Mouse (Mus musculus) neural tube, embryonic 14.5 days (tissue): ENCODE measurements around the gene Casp9. TPM values are rescaled to one million over a fixed set of nuclear protein-coding genes. Genes with fewer than 3 reads are reported as not detected.
A peak's percentile ranks its signal among the peaks of the same experiment; 100 is the strongest.

ENCODE experiments used
- ATAC-seq: fragments of 200-750 bp; cut with Nextera tagmentation; 2 replicates; pipeline ENCODE4 v1.8.0; 2017; ENCODE audit warnings: low read depth, mild to moderate bottlenecking, moderate TSS enrichment, moderate library complexity
- H3K27ac ChIP-seq: fragments of 300-500 bp; sonication (generic); 2 replicates; pipeline ENCODE4 v1.5.1; 2014; ENCODE audit warnings: low read depth, mild to moderate bottlenecking, control low read depth, low read length, moderate library complexity, mixed read lengths
- H3K27me3 ChIP-seq: fragments of 300-500 bp; sonication (generic); 2 replicates; pipeline ENCODE4 v1.6.1; 2014; ENCODE audit warnings: low read length; ENCODE audit not compliant: control insufficient read depth, insufficient read depth
- H3K36me3 ChIP-seq: fragments of 300-500 bp; sonication (generic); 2 replicates; pipeline ENCODE4 v1.6.1; 2014; ENCODE audit warnings: low read length, mixed read lengths; ENCODE audit not compliant: control insufficient read depth, insufficient read depth
- H3K4me1 ChIP-seq: fragments of 300-500 bp; sonication (generic); 2 replicates; pipeline ENCODE4 v1.6.1; 2014; ENCODE audit warnings: low read length; ENCODE audit not compliant: control insufficient read depth, insufficient read depth
- H3K4me2 ChIP-seq: fragments of 300-500 bp; sonication (generic); 2 replicates; pipeline ENCODE4 v1.6.1; 2014; ENCODE audit warnings: mild to moderate bottlenecking, low read depth, low read length, control low read depth
- H3K4me3 ChIP-seq: fragments of 300-500 bp; sonication (generic); 2 replicates; pipeline ENCODE4 v1.5.1; 2014; ENCODE audit warnings: low read depth, low read length, control low read depth, mixed read lengths
- H3K9ac ChIP-seq: fragments of 300-500 bp; sonication (generic); replicated peaks from 2 replicates; pipeline ENCODE4 v1.6.1; 2014; ENCODE audit warnings: low read depth, mild to moderate bottlenecking, control low read depth, low read length, mixed read lengths
- H3K9me3 ChIP-seq: fragments of 300-500 bp; sonication (generic); 2 replicates; pipeline ENCODE4 v1.6.1; 2016; ENCODE audit warnings: low read length; ENCODE audit not compliant: control insufficient read depth
- WGBS: fragments of 180-500 bp; shearing (Covaris S2); extraction: QIAGEN DNeasy Blood & Tissue Kit; methylation state at CpG from one replicate; pipeline ENCODE4 v1.1.7; 2014; 5-methylcytosine and 5-hydroxymethylcytosine counted together
- polyA plus RNA-seq: library from polyadenylated mRNA; unstranded; fragments of >200 nt; fragmentation: Nextera tagmentation; extraction: Ambion mirVana; gene quantifications from 2 replicates; pipeline ENCODE4 v1.2.1, GENCODE M21; 2014

Gene Casp9
- polyA plus RNA-seq, 1 experiment from 2014 or later: 17.3 TPM

DNA sequence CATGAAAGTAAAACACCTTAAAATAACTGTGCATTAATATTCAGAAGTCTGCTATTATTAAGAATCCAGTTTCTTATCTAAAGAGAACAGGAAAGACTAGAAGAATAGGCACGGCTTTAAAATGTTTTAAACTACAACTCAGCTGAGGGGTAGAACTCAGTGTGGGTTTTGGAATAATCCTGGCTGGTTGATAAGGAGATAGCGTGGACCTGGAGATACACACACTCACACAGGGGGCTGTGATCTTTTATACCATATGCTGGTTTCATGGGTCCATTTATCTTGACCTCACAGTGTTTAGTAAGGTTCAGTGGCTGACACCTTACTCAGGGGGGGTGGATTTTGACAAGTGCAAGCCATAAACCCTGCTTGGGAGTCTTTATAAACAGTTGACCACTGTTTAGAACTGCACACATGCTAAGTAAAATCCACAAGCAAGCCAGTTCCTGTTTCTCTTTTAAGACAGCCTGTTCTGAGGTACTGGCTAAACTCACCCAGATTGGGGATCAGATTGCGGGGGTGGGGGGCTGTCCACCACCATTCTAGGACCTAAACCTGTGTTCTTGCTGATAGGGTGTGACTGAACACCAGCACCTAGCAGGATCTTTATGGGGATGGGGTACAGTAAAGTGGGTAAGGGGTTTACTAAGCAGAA, 3.7 kb upstream of the Casp9 start:
- Histone ChIP-seq H3K9me3 (no peaks in the 10 kb centered on the region), H3K36me3 (peaks cover 5% of the 10 kb centered on the region; the same call in 1 of the 2 replicates), H3K9ac (peak overlapping the region; percentile 88), H3K27me3 (no peaks in the 10 kb centered on the region), H3K4me1 (peaks cover 8% of the 10 kb centered on the region; the same call in 1 of the 2 replicates), H3K27ac (0 out of 2 replicates have a peak overlapping the region, but pooled peaks have one; percentile 62), H3K4me2 (peak overlapping the region; percentile 79), H3K4me3 (peak overlapping the region; percentile 85)
- 57% methylated on average over 3 of the region's 3 CpGs for WGBS
- no peak for ATAC-seq

DNA sequence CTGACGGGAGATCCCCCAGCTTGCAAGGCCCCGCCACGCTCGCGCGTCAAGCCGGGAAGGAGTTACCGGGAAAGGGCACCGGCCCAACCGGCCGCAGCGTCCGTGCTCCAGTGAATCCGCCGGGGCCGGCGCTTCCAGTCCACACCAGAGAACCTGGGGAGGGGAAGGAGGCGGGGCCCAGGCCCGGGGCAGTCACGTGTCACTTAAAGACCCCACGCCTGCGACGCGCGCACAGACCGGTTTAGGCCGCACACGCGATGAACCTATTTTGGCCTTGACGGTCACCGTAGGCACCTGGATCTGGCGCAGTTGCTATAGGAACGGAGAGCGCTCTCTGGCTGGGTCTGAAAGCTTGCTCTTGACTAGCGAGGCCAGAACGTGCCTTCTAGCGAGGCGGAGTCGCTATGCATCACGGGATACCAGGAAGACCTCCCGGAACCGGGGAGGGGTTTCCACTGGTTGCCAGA, 2.9 kb upstream of the Casp9 start, which contains the start of gene Dnajc16:
Dnajc16 (minus strand) TSS at position 408 of the 467 bp plus-strand sequence.
- Histone ChIP-seq H3K9ac (peak within 1 kb of the TSS; percentile 88), H3K4me3 (peak within 1 kb of the TSS; percentile 85), H3K27me3 (no peaks in the 10 kb centered on the region), H3K4me1 (peaks cover 15% of the 10 kb centered on the region; the same call in 1 of the 2 replicates), H3K27ac (peak within 1 kb of the TSS; percentile 69; the same call in 1 of the 2 replicates), H3K36me3 (no peaks in the 10 kb centered on the region; the same call in 1 of the 2 replicates), H3K9me3 (no peaks in the 10 kb centered on the region), H3K4me2 (peak within 1 kb of the TSS; percentile 79)
- peak; percentile 90 for ATAC-seq
- WGBS: under 1% methylated on average over 42 of the region's 42 CpGs

DNA sequence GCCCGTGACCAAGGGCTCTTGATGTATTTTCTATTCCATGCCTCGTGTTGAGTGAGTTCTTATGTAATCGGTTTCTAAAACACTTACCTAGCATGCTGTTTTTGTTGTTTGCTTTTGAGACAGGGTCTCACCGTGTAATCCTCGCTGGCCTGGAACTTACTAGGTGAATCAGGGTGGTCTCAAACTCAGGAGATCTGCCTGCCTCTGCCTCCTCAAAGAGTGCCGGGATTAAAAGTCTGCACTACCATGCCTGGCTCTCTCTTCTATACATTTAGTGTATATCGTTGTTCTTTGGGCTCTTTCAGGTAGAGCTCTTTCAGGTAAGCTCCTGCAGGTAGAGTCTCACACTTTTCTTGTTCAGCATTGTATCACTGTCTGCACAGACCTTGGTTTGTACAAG, 1.9 kb upstream of the Casp9 start:
- Histone ChIP-seq H3K27me3 (no peaks in the 10 kb centered on the region), H3K4me3 (no peak overlapping the region), H3K36me3 (no peaks in the 10 kb centered on the region), H3K9ac (no peak overlapping the region), H3K9me3 (no peaks in the 10 kb centered on the region), H3K4me2 (no peak overlapping the region), H3K4me1 (peaks cover 15% of the 10 kb centered on the region; the same call in 1 of the 2 replicates), H3K27ac (no peak overlapping the region)
- ATAC-seq: no peak
- 92% methylated on average over 7 of the region's 7 CpGs for WGBS

DNA sequence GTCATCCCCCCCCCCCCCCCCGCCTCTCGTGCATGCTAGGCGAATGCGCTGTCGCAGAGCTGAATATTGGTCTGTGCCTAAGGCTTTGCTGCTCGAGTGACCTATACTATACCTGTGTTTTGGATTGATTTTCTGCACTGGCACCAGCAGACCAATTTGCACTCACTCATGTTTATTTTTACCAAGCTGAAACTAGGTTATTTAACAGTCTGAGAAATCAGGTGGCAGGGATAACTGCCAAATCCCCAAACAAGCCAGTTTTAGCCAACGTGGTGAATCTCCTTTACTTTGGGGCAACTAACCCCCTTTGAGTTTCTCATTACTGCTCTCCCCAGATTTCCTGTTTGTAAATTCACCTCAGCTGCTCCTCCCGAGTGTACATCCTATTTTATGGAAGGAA, 1.5 kb upstream of the Casp9 start:
- Histone ChIP-seq H3K9me3 (no peaks in the 10 kb centered on the region), H3K36me3 (no peaks in the 10 kb centered on the region), H3K9ac (no peak overlapping the region), H3K4me3 (no peak overlapping the region), H3K27me3 (no peaks in the 10 kb centered on the region), H3K4me2 (no peak overlapping the region), H3K4me1 (peaks cover 15% of the 10 kb centered on the region; the same call in 1 of the 2 replicates), H3K27ac (no peak overlapping the region)
- ATAC-seq: no peak
- 87% methylated on average over 8 of the region's 8 CpGs for WGBS

DNA sequence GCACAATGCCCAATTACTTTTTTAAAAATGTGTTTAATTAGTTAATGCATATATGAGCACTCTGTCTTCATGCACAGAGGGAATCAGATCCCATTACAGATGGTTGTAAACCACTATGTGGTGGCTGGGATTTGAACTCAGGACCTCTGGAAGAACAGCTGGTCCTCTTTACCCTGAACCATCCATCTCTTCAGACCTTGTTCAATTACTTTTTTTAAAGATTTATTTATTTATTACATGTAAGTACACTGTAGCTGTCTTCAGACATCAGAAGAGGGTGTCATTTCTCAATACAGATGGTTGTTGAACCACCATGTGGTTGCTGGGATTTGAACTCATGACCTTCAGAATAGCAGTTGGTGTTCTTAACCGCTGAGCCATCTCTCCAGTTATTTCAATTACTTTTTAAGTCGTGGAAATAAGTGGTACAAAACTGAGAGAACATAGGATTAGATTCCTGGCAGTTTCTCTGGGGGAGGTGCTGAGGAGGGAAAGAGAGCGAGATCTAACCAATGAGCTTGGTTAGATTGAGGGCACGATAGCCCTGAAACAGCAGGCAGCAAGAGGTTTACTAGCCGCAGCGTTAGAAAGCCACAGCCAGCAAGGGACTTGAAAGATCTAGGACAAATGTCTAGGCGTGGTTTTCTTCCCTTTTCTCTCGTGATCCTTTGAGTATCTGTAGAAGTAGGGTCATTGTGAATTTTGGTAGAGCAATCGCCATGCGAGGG, 694 bp upstream of the Casp9 start:
- Histone ChIP-seq H3K4me3 (peak overlapping the region; percentile 45), H3K4me1 (peaks cover 15% of the 10 kb centered on the region; the same call in 1 of the 2 replicates), H3K27me3 (no peaks in the 10 kb centered on the region), H3K9ac (0 out of 2 replicates have a peak overlapping the region, but pooled peaks have one; percentile 21), H3K36me3 (no peaks in the 10 kb centered on the region), H3K9me3 (no peaks in the 10 kb centered on the region), H3K4me2 (peak overlapping the region; percentile 45), H3K27ac (peak overlapping the region; percentile 84)
- ATAC-seq: no peak
- 9% methylated on average over 10 of the region's 10 CpGs for WGBS

DNA sequence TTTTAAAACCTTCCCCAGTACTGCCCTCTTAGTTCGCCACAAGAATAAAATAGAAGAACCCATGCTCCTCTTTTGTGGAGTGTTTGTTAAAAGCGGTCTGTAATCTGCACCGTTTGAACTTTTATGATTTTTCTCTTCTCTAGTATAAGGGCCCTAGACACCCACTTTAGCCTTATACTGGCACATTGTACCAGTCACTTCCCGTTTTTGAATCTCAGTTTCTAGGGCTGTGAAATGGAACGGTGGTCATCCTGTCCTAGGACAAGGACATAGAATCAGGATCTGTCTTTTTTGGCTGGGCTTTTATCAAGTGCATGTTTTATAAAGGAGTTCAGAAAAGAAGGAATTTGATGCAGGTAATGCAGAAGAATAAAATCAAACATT, 732 bp downstream of the Casp9 start:
- WGBS: 15% methylated on average over 5 of the region's 5 CpGs
- no peak for ATAC-seq
- H3K27ac ChIP-seq: peak overlapping the region; percentile 84
- H3K9me3 ChIP-seq: no peaks in the 10 kb centered on the region
- H3K4me1 ChIP-seq: peaks cover 15% of the 10 kb centered on the region; the same call in 1 of the 2 replicates
- H3K4me2 ChIP-seq: peak overlapping the region; percentile 45
- no peaks in the 10 kb centered on the region for H3K27me3 ChIP-seq
- H3K4me3 ChIP-seq: peak overlapping the region; percentile 45
- peak overlapping the region; percentile 51 for H3K9ac ChIP-seq
- H3K36me3 ChIP-seq: no peaks in the 10 kb centered on the region

DNA sequence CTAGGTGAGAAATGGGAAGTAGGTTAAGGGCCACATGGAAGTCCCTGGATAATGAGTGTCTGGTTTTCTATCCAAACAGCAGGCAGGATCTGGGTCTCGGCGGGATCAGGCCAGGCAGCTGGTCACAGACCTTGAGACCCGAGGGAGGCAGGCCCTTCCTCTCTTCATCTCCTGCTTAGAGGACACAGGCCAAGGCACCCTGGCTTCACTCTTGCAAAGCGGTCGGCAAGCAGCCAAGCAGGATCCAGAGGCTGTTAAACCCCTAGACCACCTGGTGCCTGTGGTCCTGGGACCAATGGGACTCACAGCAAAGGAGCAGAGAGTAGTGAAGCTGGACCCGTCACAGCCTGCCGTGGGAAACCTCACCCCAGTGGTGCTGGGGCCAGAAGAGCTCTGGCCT, 2.9 kb downstream of the Casp9 start:
- ATAC-seq: no peak
- no peaks in the 10 kb centered on the region for H3K36me3 ChIP-seq
- no peaks in the 10 kb centered on the region for H3K27me3 ChIP-seq
- no peak overlapping the region for H3K9ac ChIP-seq
- peaks cover 10% of the 10 kb centered on the region; the same call in 1 of the 2 replicates for H3K4me1 ChIP-seq
- H3K4me2 ChIP-seq: no peak overlapping the region
- H3K4me3 ChIP-seq: no peak overlapping the region
- no peaks in the 10 kb centered on the region for H3K9me3 ChIP-seq
- no peak overlapping the region for H3K27ac ChIP-seq
- 94% methylated on average over 7 of the region's 7 CpGs for WGBS

DNA sequence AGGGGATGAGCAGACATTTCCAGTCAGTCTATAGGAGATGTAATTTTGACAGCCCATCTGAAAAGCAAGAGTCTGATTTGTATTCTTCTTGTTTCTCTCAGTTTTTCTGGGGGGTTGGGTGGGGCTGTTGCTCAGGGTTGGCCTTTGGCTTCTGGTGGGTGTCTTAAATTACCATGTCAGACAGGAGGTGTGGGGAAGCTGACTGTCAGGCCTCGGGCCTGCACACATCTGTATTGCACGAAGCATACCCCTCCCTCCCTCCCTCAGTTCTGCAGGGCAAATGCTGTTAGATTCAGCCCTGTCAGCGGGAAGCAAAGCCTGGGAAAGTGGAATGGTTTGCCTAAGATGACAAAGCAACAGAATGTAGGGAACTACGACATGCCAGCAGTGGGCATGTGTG, 3.5 kb downstream of the Casp9 start:
- Histone ChIP-seq H3K9ac (no peak overlapping the region), H3K4me3 (no peak overlapping the region), H3K36me3 (no peaks in the 10 kb centered on the region), H3K9me3 (no peaks in the 10 kb centered on the region), H3K27me3 (no peaks in the 10 kb centered on the region), H3K27ac (no peak overlapping the region), H3K4me2 (no peak overlapping the region), H3K4me1 (peaks cover 10% of the 10 kb centered on the region; the same call in 1 of the 2 replicates)
- 90% methylated on average over 4 of the region's 4 CpGs for WGBS
- ATAC-seq: no peak

DNA sequence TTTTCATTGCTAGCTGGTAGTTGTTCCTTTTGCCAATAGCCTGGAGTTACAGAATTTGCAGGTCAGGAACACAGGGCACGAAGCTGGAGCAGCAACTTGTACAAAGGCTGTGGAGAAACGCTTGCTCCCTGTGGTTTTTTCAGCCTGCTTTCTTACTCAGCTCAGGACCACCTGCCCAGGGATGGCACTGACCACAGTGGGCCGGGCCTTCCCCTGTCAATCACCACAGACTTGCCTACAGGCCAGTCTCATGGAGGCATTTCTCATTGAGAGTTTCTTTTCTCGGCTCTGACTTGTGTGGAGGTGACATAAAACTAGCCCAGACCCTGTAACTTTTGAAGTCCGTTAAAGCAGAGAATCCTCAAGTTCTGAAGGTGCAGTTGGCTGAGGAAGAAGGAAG, 4.1 kb downstream of the Casp9 start:
- no peak overlapping the region for H3K9ac ChIP-seq
- H3K4me2 ChIP-seq: no peak overlapping the region
- ATAC-seq: no peak
- H3K27me3 ChIP-seq: no peaks in the 10 kb centered on the region
- H3K27ac ChIP-seq: no peak overlapping the region
- no peaks in the 10 kb centered on the region for H3K36me3 ChIP-seq
- peaks cover 10% of the 10 kb centered on the region; the same call in 1 of the 2 replicates for H3K4me1 ChIP-seq
- H3K4me3 ChIP-seq: no peak overlapping the region
- no peaks in the 10 kb centered on the region for H3K9me3 ChIP-seq
- 94% methylated on average over 5 of the region's 5 CpGs for WGBS
